Mouse (Mus musculus) liver, embryonic 11.5 days (tissue): ENCODE results near the gene Prpsap2. TPM values are rescaled to one million over a fixed set of nuclear protein-coding genes. Genes with fewer than 3 reads are reported as not detected.

Source experiments
- ATAC-seq: fragments of 200-750 bp; cut with Nextera tagmentation; replicated peaks from 2 replicates; pipeline ENCODE4 v1.8.0; 2017; ENCODE audit warnings: moderate number of reproducible peaks, mild to moderate bottlenecking, moderate TSS enrichment, moderate library complexity; ENCODE audit not compliant: low FRiP score
- DNase-seq: peaks from one replicate; pipeline ENCODE4 v3.0.0-alpha.2; 2017; ENCODE audit warnings: low spot score
- H3K27ac ChIP-seq: fragments of 300-500 bp; sonication (generic); 2 replicates; pipeline ENCODE4 v1.5.1; 2014; ENCODE audit warnings: mild to moderate bottlenecking, low read depth, low read length, control low read depth
- H3K27me3 ChIP-seq: fragments of 300-500 bp; sonication (generic); replicated peaks from 2 replicates; pipeline ENCODE4 v1.6.1; 2014; ENCODE audit warnings: low read length, mixed read lengths; ENCODE audit not compliant: control insufficient read depth, insufficient read depth
- H3K36me3 ChIP-seq: fragments of 300-500 bp; sonication (generic); 2 replicates; pipeline ENCODE4 v1.6.1; 2014; ENCODE audit warnings: mild to moderate bottlenecking, low read length, moderate library complexity, mixed read lengths; ENCODE audit not compliant: control insufficient read depth, insufficient read depth
- H3K4me1 ChIP-seq: fragments of 300-500 bp; sonication (generic); replicated peaks from 2 replicates; pipeline ENCODE4 v1.6.1; 2014; ENCODE audit warnings: low read length, mixed read lengths; ENCODE audit not compliant: control insufficient read depth, insufficient read depth
- H3K4me2 ChIP-seq: fragments of 300-500 bp; sonication (generic); 2 replicates; pipeline ENCODE4 v1.6.1; 2014; ENCODE audit warnings: mild to moderate bottlenecking, control low read depth, moderate library complexity
- H3K4me3 ChIP-seq: fragments of 300-500 bp; sonication (generic); 2 replicates; pipeline ENCODE4 v1.5.1; 2014; ENCODE audit warnings: low read depth, low read length, control low read depth
- H3K9ac ChIP-seq: fragments of 300-500 bp; sonication (generic); 2 replicates; pipeline ENCODE4 v1.6.1; 2014; ENCODE audit warnings: low read depth, low read length, control low read depth
- H3K9me3 ChIP-seq: fragments of 300-500 bp; sonication (generic); 2 replicates; pipeline ENCODE4 v1.6.1; 2016; ENCODE audit warnings: low read length, inconsistent platforms, mixed read lengths; ENCODE audit not compliant: control insufficient read depth
- WGBS: fragments of 180-500 bp; shearing (Covaris S2); extraction: QIAGEN DNeasy Blood & Tissue Kit; methylation state at CpG from one replicate; pipeline ENCODE4 v1.1.7; 2014; 5-methylcytosine and 5-hydroxymethylcytosine counted together
- polyA plus RNA-seq: library from polyadenylated mRNA; unstranded; fragments of >200 nt; fragmentation: Nextera tagmentation; extraction: Ambion mirVana; gene quantifications from 2 replicates; pipeline ENCODE4 v1.2.1, GENCODE M21; 2014

Prpsap2 gene
- polyA plus RNA-seq, 1 experiment from 2014 or later: 15.7 TPM

DNA sequence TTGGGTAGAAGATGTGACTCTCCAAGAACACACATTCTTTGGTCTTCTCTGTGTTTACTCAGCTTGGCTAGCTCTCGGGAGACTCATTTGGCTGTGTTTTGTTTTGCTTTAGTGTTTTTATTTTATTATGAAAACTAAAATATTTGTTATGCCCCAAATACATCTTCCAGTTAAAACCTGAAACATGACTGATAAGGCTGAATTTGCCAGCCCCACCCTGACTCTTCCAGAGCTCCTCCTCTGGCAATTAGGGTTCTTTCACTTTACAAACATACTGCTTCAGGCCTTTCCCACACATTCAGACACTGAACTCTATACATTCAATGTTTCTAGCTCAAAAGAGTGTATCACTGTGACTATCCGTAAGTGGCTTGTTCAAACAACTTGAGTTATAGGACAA lies 4.7 kb downstream of the Prpsap2 start:
- Histone ChIP-seq H3K9ac (no peak overlapping the region), H3K27ac (no peak overlapping the region), H3K4me1 (peaks cover 21% of the 10 kb centered on the region)

DNA sequence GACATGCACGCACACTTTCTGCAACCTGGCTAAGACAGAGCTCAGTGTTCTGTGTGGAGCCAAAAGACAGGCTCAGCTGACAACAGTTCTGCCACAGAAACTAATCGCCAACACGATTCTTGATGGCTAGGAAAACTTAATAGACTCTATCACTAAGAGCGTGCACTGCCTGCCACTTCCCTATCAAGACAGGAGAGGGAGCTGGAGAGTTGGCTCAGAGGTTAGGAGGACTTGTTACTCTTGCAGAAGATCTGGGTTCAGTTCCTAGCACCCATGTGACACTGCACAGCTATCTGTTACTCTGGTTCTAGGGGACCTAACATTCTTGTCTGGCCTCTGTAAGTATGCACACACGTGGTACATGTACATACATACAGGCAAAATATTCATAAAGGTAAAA lies 10.3 kb downstream of the Prpsap2 start:
- 71% methylated on average over 5 of the region's 5 CpGs for WGBS
- Histone ChIP-seq H3K4me1 (no peaks in the 10 kb centered on the region), H3K4me3 (no peak overlapping the region), H3K27ac (no peak overlapping the region), H3K27me3 (no peaks in the 10 kb centered on the region), H3K4me2 (no peak overlapping the region), H3K36me3 (peaks cover 28% of the 10 kb centered on the region; the same call in 1 of the 2 replicates), H3K9me3 (no peaks in the 10 kb centered on the region), H3K9ac (no peak overlapping the region)
- ATAC-seq: 0 out of 2 replicates have a peak, but pooled peaks have one; percentile 34
- DNase-seq: no peak

More for the DNA sequence above, 4.7 kb downstream of the Prpsap2 start:
- H3K27me3 ChIP-seq: no peaks in the 10 kb centered on the region
- peaks cover 19% of the 10 kb centered on the region; the same call in 1 of the 2 replicates for H3K36me3 ChIP-seq
- H3K9me3 ChIP-seq: no peaks in the 10 kb centered on the region
- ATAC-seq (no peak), DNase-seq (no peak)
- no peak overlapping the region for H3K4me3 ChIP-seq
- peak overlapping the region; percentile 21 for H3K4me2 ChIP-seq
- WGBS: 86% methylated on average over 2 of the region's 2 CpGs

DNA sequence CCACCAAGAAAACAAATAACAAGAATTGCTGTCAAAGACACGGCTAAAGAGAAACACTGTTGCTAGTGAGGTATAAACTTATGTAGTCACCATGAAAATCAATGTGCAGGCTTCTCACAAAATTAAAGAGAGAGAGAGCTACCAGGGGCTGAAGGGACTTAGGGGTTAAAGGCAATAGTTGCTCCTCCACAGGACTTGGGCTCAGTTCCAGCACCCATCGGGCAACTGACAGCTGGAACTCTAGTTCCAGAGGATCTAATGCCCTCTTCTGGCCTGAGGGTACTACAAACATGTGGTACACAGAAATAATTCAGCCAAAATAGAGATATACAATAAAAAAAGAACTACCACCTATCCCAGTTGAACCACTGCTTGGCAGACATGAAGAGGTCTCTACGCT lies 14.7 kb downstream of the Prpsap2 start:
- H3K4me1 ChIP-seq: no peaks in the 10 kb centered on the region
- no peak for DNase-seq
- H3K36me3 ChIP-seq: peaks cover 11% of the 10 kb centered on the region; the same call in 1 of the 2 replicates

DNA sequence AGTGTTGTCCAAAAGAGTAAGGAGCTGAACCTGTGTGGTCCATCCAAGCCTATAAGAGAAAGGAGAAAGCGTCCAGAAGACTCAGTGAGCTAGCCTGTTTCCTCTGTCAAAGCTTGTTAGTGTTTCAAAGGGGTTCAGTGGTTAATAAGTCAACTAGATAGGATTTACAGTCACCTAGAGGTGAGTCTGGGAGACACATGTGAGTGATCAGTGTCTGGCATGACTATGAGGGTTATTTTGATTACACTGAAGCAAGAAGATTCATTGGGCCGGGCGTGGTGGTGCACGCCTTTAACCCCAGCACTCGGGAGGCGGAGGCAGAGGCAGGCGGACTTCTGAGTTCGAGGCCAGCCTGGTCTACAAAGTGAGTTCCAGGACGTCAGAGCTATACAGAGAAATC lies 16.1 kb downstream of the Prpsap2 start:
- Histone ChIP-seq H3K9ac (no peak overlapping the region), H3K4me2 (no peak overlapping the region), H3K36me3 (peaks cover 8% of the 10 kb centered on the region; the same call in 1 of the 2 replicates), H3K4me1 (no peaks in the 10 kb centered on the region), H3K27ac (no peak overlapping the region), H3K27me3 (no peaks in the 10 kb centered on the region), H3K4me3 (no peak overlapping the region), H3K9me3 (no peaks in the 10 kb centered on the region)
- ATAC-seq: no peak
- DNase-seq: no peak
- 85% methylated on average over 9 of the region's 9 CpGs for WGBS

More for the DNA sequence above, 14.7 kb downstream of the Prpsap2 start:
- Histone ChIP-seq H3K27ac (no peak overlapping the region), H3K4me3 (no peak overlapping the region), H3K9me3 (no peaks in the 10 kb centered on the region), H3K27me3 (no peaks in the 10 kb centered on the region), H3K9ac (no peak overlapping the region), H3K4me2 (no peak overlapping the region)
- WGBS: 77% methylated on average over 3 of the region's 3 CpGs
- no peak for ATAC-seq

DNA sequence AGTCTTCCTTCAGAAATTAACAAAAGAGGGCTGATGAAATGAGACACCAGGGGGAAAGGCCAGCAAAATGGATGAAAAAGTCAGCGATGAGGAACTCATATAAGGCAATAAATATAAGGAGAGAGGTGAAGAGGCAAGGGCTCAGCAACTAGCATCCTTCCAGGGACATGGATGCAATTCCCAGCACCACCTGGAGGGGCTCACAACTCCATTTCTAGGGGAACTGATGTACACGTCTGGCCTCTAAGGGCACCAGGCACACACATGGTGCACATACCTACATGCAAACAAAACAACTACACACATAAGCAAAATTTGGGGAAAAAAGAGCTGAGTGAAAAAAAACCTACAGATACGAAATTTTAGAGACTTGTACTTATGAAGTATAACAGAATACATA lies 17.4 kb downstream of the Prpsap2 start:
- Histone ChIP-seq H3K9me3 (no peaks in the 10 kb centered on the region), H3K4me1 (no peaks in the 10 kb centered on the region), H3K4me3 (no peak overlapping the region), H3K36me3 (peaks cover 11% of the 10 kb centered on the region; the same call in 1 of the 2 replicates), H3K27ac (no peak overlapping the region), H3K4me2 (no peak overlapping the region), H3K9ac (no peak overlapping the region), H3K27me3 (no peaks in the 10 kb centered on the region)
- DNase-seq (no peak), ATAC-seq (no peak)
- WGBS: 51% methylated on average over 3 of the region's 3 CpGs

DNA sequence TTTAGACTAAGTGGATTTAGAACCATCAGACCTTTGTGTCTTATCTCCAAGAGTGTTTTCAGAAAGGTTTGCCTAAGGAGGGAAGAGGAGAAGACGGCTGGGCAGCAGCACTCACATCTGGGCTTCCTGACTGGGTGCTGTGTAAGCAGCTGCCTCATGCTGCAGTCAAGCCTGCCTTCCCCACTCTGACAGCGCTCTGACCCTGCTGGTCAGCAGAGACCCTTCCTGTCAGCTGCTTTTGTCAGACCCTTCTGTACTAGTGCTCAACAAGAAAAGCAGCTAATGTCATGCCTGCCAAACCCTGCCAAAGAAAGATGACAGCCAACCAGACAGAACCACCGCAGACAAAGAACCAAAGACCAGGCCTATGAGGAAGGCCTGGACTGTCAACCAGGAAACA lies 18.1 kb downstream of the Prpsap2 start:
- Histone ChIP-seq H3K4me2 (no peak overlapping the region), H3K9me3 (no peaks in the 10 kb centered on the region), H3K27ac (no peak overlapping the region), H3K4me1 (no peaks in the 10 kb centered on the region), H3K4me3 (no peak overlapping the region), H3K36me3 (peaks cover 16% of the 10 kb centered on the region; the same call in 1 of the 2 replicates), H3K27me3 (no peaks in the 10 kb centered on the region), H3K9ac (no peak overlapping the region)
- no peak for ATAC-seq
- WGBS: 89% methylated on average over 3 of the region's 3 CpGs
- DNase-seq: no peak

DNA sequence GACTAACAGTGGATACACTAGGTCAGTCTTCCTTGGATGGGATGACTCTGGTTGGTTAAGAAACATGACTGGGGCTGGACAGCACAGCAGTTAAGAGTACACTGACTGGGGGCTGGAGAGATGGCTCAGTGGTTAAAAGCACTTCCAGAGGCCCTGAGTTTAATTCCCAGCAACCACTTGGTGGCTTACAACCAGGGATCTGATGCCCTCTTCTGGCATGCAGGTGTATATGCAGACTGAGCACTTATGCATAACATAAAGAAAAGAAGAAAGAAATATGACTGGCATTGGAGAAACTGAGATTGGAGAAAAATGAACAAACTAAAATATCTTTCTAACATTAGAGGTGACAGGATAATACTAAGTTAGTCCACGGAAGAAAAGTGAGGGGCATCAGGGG lies 21.4 kb downstream of the Prpsap2 start:
- Histone ChIP-seq H3K4me3 (no peak overlapping the region), H3K4me1 (no peaks in the 10 kb centered on the region), H3K9ac (no peak overlapping the region), H3K4me2 (no peak overlapping the region), H3K27ac (no peak overlapping the region), H3K27me3 (no peaks in the 10 kb centered on the region), H3K36me3 (peaks cover 24% of the 10 kb centered on the region; the same call in 1 of the 2 replicates), H3K9me3 (no peaks in the 10 kb centered on the region)
- 97% methylated on average over 1 of the region's 1 CpGs for WGBS
- DNase-seq (no peak), ATAC-seq (no peak)

DNA sequence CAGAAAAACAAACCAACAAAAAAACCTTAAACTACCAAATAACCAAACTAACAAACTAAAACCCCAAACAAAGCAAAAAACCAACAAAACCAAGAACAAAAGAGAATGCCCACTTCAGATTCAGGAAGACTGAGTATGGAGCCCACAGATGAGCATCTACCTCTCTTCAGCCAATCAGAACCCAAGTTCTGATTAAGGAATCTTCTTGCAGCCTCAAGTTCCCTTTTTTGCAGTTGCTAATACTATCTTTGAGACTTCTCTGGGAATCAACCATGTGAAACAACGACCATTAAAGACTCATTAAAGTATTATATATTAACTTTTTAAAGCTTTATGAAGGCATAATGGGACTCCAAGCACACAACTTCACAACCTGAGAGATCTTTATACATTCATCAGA lies 24.6 kb downstream of the Prpsap2 start:
- Histone ChIP-seq H3K4me1 (no peaks in the 10 kb centered on the region), H3K9me3 (no peaks in the 10 kb centered on the region), H3K4me2 (no peak overlapping the region), H3K4me3 (no peak overlapping the region), H3K9ac (no peak overlapping the region), H3K27me3 (no peaks in the 10 kb centered on the region), H3K36me3 (peaks cover 25% of the 10 kb centered on the region; the same call in 1 of the 2 replicates), H3K27ac (no peak overlapping the region)
- 78% methylated on average over 1 of the region's 1 CpGs for WGBS
- DNase-seq (no peak), ATAC-seq (no peak)

DNA sequence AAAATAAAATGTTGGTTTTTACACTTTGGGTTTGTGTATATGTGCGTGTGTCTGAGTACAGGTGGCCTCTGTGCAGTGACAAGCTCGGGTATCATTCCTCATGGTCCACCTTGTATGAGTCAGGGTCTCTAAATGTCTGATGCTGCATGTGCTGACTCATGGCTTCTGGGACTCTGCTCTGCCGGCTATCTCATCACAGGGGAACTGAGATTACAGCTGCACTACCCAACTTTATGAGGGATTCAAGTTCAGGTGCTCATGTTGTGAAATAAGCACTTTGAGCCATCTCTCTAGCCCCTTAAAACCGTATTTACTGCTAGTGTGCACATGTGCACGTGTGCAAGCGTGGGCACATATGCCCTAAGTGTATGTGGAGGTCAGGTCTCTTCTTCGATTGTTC lies 29.2 kb downstream of the Prpsap2 start:
- Histone ChIP-seq H3K36me3 (peaks cover 7% of the 10 kb centered on the region; the same call in 1 of the 2 replicates), H3K27me3 (no peaks in the 10 kb centered on the region), H3K4me3 (no peak overlapping the region), H3K9me3 (no peaks in the 10 kb centered on the region), H3K9ac (no peak overlapping the region), H3K4me1 (no peaks in the 10 kb centered on the region), H3K27ac (no peak overlapping the region), H3K4me2 (no peak overlapping the region)
- ATAC-seq: no peak
- 85% methylated on average over 7 of the region's 7 CpGs for WGBS
- no peak for DNase-seq
